Mouse (Mus musculus): ENCODE results near the gene Efl1.
"Not testable (repeated sequence)": the region's sequence is repeated elsewhere in the genome, so short reads cannot be mapped to it uniquely, and the experiment has no call there.

Efl1 gene

DNA sequence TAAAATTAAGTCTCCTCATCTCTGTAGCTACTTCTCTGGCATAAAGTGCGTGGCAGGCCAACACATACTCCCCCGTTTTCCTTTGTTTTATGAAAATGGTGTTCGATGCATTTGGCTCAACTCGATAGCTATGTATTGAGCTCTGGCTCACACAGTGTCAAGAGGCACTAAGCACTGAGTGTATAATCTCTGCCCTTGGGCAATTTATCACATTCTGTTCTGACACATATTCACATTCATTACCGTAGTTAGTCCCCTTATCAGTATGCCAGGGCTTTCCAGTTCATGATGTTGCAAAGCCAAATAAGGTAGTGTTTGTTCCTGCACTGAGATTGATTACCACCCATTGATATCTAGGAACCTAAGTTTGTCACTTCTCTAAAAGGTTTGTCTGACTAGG lies 71.3 kb downstream of the Efl1 start:
- no peak for DNase-seq (ENCODE audit: low spot score)

GRCm38 (mm10) chr7:82720501-82720900 lies 72.1 kb downstream of the Efl1 start:
- DNase-seq (ENCODE audit: low spot score), result no peak

DNA sequence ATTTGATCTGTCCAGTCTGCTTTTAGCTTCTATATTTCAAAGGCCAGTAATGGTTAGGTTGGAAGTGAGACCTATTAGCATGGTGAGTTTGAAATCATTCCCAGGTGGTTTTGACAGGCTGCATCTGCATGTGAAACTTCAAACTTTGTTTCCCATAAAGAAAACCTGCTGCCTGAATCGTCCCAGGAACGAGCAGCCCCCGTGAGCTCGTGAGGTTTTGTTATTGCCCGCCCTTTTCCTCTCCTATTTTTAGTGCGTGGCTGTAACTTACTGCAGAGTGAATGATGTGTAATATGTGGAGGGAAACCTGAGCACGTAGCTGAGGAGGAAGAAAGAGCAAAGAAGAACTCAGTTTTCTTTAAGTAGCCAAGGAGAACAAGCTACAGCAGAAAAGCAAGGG lies 72.5 kb downstream of the Efl1 start:
- DNase-seq (ENCODE audit: low spot score), result no peak

DNA sequence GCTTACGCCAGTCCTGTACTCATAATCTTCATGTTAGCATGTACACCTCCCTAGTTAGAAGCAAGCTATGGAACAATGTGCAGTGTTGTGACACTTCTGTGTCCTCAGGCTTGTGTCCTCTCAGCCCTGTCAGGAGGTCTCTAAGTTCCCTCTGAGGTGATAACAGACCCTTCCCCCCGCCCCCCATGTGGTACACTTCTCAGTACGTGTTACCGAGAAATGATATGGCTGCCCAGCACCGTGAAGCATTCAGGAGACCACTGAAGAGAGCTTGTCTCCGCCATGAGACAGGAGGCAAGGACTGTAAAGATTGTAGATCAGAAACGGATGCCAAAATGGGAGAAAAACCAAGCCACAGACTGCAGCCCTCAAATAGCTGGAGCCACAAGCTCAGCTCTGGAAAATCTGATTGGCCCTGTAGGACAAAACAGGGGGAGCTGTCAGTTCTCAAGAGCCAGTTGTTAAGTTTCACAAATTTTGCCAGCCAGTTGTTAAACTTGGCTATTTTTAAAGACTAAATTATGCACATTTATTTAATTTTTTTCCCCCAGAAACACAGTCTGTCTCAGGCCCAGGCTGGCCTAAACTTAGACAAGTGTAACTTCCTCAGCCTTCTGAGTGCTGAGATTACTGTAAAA lies 74.2 kb downstream of the Efl1 start:
- no peak for DNase-seq (ENCODE audit: low spot score)

- peak; percentile 66 for DNase-seq (ENCODE audit: low spot score)
Measured at GRCm38 (mm10) chr7:82723151-82723871, 74.9 kb downstream of the Efl1 start.

DNA sequence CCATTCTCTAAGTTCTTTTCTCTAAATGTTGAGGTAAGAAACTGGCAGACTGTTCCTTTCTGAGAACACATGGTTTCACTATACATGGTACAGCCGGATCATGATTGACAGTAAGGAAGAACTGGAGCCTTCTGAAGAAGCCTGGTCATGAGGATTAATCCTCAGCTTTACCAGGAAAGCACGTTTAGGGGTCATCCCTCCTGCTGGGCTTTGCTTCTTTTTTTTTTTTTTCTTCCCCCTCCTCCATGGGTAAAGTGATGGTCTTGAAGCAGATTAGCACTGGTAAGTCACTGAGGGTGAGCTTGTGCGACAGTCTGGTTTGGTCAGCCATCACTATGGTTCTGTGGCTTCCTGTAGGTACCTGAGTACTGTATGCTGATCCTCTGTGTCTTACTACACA lies 76.1 kb downstream of the Efl1 start:
- DNase-seq (ENCODE audit: low spot score), result peak; percentile 33

- peak; percentile 28 for DNase-seq (ENCODE audit: low spot score)
Measured at GRCm38 (mm10) chr7:82725006-82725636, 76.7 kb downstream of the Efl1 start.

DNA sequence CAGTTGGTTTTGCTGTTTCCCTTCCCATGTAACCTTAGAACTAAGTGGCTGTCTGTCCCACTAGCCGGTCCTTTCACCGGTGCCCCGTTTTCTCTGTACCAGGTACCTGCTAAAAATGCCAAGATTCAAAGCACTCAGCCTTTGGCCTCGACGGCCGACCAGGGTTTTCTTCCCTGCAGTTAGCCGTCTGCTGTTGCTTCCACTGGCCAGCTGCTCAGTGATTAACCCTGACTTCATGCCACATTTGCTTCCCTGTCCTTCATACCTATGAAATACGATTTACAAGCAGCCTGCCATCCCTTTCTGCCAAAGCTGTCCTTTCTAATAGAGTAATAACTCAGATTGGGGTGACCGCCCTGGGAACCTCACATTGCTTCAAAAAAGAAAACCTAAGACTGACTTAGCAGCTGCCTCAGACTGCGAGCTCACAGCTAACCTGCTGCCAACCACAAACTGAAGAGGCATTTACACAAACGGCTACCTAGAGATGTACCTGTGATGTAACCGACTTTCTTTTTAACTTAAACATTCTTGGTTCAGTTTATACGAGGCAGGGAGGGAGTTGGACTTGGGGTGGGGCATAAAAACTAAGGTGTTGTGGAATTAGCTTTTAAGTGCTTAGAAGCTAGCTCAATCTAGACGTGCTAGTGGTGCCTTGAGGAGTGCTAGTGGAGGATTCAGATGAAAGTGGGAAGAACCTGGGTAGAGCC lies 77.5 kb downstream of the Efl1 start:
- DNase-seq (ENCODE audit: low spot score), result peak; percentile 30

DNA sequence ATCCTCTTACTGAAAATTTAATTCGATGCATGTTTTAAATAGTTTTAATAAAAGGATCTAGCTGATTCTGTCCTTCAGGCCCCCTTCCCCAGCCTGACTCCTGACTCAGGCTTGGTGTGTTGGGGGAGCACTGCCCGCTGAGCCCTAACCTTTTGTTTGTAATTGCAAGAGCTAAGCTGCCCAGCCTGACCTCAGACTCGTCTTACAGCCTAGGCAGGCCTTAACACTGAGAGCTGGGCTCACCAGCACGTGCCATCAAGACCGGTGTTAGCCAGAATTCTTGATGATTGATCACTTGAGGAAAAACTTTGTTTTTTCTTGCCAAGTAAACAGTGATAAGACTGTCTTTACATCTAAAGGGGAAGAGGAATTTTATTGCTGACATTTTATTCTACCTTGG lies 78.7 kb downstream of the Efl1 start:
- peak; percentile 51 for DNase-seq (ENCODE audit: low spot score)

GRCm38 (mm10) chr7:82729009-82729408 lies 80.6 kb downstream of the Efl1 start:
- not testable (repeated sequence) for DNase-seq (ENCODE audit: low spot score)

GRCm38 (mm10) chr7:82733118-82733517 lies 84.7 kb downstream of the Efl1 start:
- DNase-seq (ENCODE audit: low spot score), result no peak

DNA sequence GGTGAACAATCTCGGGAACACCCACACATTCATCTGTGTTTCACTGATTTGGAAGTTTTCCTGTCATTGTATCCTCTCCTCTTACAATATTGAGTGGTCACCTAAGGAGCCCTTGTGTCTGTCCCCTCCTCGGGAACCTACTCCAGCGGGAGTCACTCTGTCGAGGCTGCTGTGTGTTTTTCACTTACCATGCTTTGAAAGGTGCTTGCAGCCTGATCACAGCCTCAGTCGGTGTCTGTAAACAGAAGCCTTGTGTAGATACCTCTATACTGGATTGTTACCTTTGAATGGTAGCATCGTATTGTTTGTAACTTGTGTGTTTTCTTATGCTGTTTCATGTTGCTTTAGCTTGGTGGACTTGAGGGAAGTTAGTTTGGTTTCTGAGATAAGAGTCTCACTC lies 85.6 kb downstream of the Efl1 start:
- DNase-seq (ENCODE audit: low spot score), result no peak

DNA sequence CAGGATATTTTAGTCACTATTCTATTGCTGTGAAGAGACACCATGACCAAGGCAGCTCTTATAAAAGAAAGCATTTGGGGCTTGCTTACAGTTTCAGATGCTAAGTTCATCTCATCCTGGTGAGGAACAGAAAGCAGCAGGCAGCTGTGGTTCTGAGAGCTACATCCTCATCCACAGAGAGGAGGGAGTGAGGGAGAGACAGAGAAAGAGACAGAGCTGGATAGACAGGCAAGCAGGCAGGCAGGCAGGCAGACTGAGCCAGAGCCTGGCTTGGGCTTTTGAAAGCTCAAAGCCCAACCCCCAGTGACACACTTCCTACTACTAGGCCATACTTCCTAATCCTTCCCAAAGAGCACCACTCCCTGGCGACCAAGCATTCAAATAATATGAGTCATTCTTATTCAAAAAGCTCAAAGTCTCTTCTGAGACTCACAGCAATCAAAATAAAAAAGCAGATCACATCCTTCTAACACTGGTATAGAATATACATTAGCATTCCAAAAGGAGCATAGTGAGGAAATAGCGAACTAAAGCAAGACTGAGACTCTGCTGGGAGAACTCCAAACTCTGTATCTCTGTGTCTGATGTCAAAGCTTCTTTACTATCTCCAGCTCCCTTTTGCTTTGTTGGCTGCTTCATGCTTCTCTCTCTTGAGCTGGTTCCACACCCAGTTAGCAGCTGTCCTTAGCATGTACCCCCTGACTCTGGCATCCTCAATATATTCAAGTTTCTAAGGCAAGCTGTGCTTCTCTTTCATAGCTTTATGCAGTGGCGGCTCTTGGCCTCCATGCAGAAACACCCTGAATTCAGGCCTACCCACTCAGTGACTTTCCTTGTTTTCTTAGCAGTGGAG lies 86.6 kb downstream of the Efl1 start:
- DNase-seq (ENCODE audit: low spot score), result no peak

DNA sequence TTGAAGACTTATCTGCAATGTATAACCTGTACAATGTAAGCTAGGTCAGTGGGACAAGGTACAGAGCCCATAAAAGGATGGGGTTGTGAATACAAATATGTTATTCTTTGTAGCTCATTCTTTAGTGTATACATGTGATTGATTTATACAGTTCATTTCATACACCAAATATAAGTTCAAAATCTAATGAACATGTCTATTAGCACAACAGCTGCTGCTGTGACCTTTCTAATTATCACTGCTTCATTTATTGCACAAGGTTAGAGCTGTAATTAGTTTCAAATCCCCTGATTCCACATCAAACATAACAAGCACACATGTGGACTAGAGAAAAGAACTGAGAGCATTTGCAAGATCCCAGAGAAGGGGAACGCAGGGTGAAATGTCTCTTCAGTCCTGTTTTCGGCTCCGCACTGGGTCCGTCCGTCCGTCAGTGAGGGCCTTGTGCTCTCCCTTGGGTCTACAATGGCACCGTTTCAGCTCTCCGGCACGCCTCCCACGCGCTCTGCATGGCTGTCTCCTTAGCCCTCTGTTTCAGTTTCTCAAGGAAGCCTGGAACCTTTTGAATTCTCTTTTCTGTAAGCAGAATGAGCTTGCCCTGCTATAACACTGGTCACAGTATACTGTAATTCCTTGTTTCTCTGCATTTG lies 94.8 kb downstream of the Efl1 start:
- no peak for DNase-seq (ENCODE audit: low spot score)

- no peak for DNase-seq (ENCODE audit: low spot score)
Measured at GRCm38 (mm10) chr7:82744167-82744715, 95.8 kb downstream of the Efl1 start.

- DNase-seq (ENCODE audit: low spot score), result peak; percentile 63
Measured at GRCm38 (mm10) chr7:82748812-82749211, 100.4 kb downstream of the Efl1 start.

- DNase-seq (ENCODE audit: low spot score), result no peak
Measured at GRCm38 (mm10) chr7:82749239-82749638, 100.8 kb downstream of the Efl1 start.

DNA sequence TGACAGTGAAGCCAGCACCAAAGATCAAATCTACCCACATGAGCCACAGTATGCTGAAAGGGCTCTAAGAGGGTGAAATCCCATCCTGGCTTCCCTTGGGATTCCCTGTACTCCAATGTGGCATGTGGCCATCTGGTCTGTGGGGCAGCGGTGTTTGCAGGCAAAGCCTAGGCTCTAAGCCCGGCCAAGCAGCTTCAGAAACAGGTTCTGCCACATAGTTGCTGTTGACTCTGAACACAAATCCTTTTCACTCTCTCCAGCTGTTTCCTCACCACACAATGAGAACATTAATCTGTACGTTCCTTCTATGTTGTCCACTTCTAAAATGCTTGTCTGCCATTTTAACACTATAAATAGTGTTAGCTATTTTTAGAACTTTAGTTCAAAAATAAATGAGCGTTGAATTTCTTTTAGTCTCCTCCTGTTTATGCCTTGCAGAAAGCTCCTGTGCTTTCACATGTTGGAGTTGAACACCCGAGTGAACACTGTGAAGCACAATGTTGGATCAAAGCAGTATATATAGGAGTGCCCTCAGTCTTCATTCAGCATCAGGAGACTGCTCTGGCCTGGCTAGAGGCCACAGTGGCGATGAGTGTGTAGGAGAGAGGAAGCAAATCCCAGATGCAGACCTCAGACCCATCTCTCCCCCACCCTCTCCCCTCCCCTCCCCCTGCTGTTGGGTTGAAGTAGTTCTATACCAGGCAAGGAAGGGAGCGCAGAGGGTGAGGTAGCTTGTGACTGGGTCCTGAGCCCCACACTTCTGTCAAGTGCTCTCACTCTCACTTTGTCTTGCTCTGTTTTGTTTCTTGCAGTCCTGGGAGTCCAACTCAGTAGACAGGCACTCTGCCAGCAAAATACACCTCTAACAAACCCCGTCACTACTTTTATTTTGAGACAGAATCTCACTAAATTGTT lies 104.0 kb downstream of the Efl1 start:
- peak; percentile 54 for DNase-seq (ENCODE audit: low spot score)

- DNase-seq (ENCODE audit: low spot score), result no peak
Measured at GRCm38 (mm10) chr7:82755602-82756155, 107.3 kb downstream of the Efl1 start.

- no peak for DNase-seq (ENCODE audit: low spot score)
Measured at GRCm38 (mm10) chr7:82758521-82758920, 110.1 kb downstream of the Efl1 start.
